Mouse (Mus musculus) 416B (cell line): ENCODE measurements around the gene Glt8d2.
A peak's percentile ranks its signal among the peaks of the same experiment; 100 is the strongest.

Source experiments
- DNase-seq: peaks from one replicate; pipeline ENCODE4 v3.0.0; 2011; ENCODE audit warnings: low read depth

Glt8d2 gene

DNA sequence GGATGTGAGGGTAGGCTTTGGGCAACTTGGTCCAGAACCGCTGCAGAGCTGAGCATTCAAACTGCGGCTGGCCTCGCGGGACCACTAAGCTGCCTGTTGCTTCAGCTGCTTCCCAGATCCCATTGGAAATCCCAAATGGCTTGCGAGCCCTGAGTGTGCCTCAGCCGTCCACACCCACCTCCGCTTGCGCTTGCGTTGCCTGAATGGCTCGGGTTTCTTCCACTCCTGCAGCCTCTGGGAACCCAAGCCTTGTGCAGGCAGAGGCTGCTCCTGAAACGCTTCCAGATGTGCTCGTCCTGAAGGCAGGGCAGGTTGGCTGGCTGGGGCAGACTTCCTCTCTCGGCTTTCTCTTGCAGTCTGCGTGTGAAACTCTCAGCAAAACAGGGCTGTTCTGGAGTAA lies at the start of gene Glt8d2:
Glt8d2 (minus strand) TSS at position 157 of the 400 bp plus-strand sequence.
- no peak for DNase-seq

DNA sequence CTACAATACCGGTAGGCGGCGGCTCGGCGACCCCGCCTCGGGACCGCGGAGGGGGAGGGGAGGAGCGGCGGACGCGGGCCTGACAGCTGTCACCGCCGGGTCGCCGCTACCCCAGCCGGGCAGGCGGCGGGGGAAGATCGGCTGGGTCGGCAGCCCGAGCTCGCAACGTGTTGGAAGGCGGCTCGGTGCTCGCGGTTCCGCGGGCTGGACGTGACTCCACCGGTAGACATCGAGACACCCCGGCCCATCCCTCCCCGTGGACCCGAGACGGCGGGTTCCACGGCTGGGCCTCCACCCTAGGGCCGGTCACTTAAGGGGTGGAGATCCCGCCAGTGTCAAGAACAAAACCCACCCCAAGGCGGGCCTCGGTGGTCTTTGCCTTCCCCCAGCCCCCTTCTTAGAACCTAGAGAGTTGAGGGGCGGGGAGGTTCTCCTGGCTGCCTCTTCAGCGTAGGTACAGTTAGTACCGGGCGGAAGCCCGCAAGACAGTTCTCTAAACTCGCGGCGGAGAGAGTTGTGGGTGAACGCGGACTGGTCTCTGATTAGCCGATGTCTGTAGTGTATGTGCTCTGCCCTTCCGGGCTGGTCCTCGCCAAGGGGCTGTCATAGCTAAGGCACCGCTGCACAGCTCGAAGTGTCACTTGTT lies 9.0 kb upstream of the Glt8d2 start:
- DNase-seq = peak; percentile 77

DNA sequence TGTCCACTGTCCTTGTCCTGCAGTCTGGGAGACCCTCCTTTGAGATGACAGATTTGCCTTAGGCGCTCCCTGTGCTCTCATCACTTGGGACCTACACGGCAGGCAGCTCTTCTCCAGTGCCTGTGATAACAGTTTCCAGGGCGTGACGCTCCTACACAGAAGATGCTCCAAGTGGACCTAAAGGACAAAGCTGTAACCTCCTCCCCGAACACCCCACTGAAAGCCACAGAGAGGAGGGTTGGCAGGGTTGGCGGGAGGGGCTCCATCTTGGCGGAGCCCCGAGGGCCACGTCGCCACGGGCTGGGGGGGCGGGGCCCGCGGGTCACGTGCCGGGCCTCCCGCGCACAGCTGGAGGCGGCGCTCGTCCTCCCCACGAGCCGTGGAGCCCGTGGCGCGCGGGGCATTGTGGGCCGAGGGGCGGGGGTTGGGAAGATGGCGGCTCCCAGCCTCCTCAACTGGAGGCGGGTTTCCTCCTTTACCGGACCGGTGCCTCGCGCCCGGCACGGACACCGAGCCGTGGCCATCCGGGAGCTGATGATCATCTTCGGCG lies 8.3 kb upstream of the Glt8d2 start:
- peak; percentile 71 for DNase-seq

DNA sequence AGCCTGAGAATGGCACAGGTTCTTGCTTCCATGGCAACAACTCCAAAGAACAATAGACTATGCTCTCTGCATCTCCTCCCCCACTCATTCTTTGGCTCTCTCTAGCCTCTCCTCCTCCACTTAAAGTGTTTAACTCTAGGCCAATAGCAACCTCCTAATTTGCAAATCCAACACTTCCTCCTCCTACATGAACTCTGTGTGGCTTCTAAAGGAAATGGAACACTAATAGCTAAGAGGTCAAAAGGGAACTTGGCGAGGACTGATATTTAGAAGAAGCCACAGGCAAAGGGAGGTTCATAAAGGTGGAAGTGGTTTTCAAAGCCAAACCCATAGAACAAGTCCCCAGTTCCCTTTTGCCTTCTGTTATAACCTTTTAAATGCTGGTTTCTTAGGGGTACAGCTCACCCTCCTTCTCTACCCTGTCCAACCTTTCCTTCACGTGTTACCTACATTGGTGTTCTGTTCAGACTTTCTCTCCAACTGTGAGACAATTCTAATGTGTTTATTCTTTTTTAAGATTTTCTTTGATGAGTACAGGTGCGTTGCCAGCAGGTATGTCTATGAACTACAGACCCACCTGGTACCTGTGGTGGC lies 7.0 kb upstream of the Glt8d2 start:
- peak; percentile 99 for DNase-seq

DNA sequence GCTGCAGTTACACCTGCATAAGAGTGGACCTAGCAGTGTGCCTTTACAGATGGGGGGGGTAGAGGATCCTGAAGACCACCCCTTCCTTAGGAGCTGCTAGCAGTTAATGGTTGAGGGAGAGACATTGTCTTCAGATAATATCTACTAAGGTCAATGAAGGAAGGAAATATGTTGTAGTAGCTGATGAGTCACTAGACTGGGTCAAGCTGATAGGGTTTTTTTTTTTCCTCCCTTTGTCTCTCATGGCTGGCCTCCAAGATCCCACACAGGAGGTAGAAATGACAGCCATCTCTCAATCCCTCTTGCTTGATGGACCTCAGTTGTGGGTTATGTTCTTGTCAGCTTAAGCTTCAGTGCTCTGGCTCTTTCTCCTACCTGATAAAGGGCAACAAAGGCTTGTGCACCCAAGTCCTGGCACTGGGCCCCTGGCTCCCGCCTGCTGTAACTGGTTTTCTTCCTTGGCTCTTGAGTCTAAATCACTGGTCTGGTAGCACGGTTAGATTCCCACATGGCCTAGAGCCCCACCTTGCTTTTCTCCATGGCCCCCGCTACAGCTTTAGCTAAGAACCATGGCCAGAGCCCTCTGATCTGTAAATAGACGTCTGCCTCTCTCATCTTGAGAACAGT lies 6.1 kb upstream of the Glt8d2 start:
- peak; percentile 96 for DNase-seq

DNA sequence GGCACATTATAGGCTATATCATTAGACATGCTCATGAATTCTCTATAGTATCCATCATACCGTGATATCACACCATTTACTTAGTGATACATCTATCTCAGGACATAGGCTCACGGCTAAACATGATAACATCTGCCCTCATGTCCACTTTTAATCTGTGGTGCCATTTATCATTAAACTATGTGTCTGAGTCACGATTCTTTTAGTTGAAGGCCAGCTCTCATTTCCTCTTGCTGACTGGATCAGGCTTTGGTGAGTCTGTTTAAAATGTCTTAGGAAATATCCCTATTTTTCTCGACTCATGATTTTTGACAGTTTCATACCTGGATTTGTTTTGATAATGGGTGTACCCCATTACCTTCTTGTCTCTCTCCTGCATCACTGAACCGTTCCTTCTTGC lies 5.5 kb upstream of the Glt8d2 start, which contains the start of gene Hcfc2:
Hcfc2 (plus strand) TSS at position 205 of the 400 bp plus-strand sequence.
- peak; percentile 92 for DNase-seq

DNA sequence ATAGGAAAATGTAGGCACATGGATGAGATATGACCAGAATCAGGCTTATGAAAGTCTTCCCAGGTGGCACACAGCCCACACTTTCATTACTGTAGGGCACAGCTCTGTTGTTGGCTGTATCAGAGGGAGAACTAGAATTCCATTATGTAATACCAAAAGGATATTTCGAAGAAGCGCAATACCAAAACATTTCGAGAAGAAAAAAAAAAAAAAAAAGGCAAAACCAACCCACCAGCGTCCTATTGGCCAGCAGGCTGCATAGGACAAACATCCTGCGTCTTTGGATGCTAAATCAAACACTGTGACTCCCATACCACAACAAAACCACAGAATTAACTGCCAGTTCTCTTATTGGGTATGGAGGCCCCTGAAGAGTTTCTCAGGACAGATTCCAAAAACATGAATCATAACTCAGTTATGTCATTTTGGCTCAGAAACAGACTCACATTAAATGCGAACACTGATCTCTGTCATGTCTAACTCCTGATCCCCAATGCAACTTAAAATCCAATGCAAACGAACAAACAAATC lies 704 bp downstream of the Glt8d2 start:
- peak; percentile 81 for DNase-seq

DNA sequence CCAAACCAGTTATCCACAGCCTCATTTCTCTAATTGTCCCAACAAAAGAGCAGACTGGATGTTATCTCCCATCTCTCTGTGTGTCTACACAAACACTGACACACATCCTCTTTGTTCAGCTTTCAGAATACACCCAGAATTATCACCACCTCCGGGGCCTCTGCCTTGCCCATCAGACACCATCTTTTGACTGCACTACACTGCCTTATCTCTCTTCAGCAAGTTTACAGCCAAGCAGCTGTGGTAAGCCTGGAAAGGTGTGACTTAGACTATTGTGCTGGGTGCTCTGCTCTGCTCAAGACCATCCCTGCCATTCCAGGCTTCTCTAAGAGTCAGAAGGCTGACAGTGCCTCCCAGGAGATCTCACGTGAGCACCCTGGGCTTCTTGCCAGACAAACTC lies 5.0 kb downstream of the Glt8d2 start:
- DNase-seq = no peak

DNA sequence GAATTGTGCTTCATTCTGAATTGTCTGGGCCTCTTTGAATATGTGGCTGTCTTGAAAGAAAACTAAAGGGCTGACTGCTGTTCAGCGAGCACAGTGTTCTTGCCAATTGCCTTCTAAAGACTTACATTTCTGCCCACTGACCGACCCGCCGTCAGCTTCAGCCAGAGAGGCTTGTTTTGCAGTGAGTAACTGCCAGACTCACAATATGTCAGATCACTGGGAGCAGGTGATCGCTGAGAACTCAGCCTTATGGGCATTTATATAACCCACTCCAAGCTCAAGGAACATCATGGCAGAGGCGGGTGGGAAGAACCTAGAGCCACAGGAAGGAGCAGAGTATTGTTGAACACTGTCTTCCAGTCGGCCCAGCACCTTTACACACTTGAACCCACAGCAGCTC lies 8.8 kb downstream of the Glt8d2 start:
- no peak for DNase-seq

DNA sequence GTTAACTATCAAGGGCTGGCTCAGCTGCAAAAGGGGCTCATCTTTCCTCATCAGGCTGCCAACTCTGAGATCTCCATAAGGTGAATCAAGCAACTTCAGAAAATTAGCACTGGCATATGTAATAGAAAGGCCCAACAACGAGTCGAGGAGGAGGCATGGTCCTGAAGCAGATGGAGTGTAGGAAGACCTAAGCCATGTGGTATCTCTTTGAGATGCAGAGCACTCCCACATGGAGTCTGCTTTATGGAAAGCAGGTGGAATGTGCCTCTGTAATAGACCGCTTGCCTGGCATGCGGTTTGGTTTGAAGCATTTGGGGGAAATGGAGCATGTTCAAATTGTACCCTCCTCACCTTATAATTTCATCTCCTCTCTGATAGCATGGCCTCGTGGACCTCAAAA lies 9.7 kb downstream of the Glt8d2 start:
- DNase-seq = no peak

DNA sequence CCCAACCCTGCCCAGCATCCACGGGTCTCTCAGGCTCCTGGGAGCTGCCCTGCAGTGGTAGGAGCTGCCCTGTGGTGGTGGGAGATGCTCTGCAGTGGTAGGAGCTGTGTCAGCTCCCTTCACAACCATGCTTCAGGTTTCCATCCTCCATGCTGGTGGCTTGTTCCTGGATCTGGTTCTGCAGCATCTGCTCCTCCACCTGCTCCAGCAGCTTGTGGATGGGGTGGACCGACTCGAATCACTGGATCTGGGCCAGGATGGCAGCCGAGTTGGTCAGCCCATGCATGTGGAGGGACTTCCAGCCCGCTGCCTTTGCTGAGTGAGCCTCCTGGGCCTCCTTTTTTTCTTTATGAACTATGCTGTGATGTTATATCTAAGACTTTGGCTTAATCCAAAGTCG lies 13.5 kb downstream of the Glt8d2 start:
- no peak for DNase-seq

DNA sequence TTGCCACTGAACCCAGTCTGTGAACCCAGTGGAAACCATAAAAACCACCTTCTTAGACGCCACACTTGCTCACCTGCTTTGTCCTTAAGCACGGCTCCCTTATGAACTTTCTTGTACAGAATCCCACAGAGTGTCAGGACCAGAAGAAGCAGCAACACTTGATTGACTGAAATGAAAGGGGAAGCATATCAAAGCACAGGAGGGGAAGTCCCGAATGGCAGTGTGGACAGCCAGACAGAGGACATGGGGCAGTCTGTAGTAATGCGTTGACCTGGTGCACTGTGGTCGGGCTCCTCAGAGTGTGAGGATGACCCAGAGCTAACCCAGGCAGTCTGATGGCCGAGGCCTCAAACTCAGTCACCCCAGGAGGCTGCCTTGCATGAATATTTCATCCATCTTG lies 20.2 kb downstream of the Glt8d2 start:
- DNase-seq = peak; percentile 29

DNA sequence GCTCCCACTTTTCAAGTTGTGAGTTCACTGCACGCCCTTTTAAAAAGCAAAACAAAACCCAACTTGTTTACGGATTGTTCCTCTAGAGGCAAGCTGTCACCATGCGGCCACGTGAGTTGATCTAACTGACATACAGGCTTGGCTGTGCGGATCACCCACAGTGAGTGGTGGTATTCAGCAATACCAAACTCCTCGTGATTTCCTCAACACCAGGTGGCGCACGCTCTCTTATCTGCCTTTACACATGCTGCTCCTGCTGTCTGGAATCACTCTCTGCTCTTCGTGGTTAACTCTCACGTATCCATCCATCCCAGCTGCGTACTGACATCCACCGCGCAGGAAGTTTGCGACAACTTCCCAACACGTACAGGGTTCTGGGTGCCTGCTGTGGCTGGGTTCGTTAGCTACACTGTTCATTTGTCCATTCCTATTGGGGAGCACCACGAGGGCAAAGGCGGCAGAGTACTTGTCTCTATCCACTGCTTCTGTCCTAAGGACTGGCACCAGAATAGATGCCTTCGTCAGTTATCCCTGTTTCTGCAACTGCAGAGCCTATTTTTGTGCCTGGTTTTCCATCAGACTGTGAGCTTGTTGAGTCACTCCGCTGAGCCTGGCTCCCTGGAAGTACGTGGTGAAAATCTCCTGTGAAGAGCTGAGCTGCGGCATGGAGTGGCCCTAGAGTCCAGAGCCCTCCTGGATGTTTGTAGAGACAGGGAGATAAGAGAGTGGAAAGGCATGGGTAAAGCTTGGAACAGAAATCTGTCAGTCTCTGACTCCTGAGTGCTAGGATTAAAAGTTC lies 23.8 kb downstream of the Glt8d2 start:
- DNase-seq = peak; percentile 92

DNA sequence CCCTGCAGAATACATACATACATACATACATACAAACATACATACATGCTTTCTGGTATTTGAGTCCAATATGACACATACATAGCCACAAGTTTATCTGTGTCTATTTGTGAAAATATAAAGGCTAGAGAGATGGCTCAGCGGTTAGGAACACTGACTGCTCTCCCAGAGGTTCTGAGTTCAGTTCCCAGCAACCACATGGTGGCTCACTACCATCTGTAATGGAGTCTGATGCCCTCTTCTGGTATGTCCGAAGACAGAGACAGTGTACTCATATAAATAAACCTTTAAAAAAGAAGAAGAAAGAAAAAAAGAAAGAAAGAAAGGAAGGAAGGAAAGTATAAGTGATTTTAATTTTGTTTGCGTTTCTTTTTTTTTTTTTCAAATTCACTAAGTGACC lies 24.5 kb downstream of the Glt8d2 start:
- DNase-seq = no peak

DNA sequence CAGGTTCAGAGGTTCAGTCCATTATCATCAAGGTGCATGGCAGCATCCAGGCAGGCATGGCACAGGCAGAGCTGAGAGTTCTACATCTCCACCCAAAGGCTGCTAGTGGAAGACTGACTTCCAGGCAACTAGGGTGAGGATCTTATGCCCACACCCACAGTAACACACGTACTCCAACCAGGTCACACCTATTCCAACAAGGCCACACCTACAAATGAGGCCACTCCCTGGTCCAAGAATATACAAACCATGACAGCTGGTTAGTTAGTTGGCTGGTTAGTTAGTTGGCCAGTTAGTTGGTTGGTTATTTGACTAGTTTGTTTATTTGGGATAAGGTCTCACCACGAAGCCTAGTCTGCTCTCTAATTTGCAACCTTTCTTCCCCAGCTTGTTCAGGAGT lies 27.2 kb downstream of the Glt8d2 start:
- no peak for DNase-seq

DNA sequence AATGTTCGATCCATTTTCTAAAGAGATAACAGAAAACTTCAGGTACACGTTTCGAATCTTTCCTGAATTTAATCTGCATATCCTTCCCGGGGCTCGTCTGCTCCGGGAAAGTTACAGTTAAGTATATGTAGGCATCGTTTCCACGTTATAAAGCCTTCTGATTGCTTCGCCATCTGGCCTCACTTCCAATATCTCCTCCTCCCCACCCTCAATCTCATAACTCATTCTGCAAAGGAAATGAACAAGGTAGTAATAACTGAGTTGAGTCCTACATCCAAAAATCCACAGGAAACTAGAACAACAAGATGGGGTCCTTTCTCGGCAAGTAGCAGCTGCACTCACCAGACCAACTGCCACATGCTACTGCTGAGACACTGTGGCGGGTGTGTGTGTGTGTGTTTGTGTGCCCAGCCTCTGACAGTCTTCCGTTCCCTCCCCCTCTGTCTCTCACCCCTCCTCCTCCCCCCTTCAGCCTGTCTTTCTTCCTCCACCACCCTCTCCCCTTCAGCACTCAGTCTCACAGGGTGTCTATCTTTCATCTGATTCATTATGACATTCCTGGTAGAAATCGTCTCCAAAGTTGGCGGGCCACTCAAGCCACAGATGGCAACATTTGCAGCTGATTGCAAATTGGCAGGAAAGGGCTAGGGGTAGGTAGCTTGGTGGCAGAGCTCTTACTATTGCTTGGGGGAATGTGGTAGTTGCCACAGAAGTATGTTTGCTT lies 28.0 kb downstream of the Glt8d2 start:
- DNase-seq = peak; percentile 62

DNA sequence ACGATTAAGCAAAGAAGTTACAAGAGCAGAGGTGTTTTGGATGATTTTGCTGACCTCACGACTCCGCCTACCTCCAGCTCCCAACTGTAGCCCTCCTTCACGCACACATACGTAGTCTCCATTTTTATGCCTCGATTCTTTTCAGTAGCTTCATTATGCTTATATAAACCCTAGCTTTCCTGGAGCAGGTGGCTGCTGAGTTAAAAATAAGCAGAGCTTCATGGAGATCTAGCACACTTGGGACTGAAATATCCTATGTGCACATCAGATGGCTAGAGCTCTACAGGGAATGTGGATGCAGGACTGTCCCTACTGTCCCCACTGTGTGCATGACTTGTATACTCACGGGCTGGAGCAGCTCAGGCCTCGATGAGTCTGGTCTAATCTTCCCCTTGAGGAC lies 28.6 kb downstream of the Glt8d2 start:
- DNase-seq = no peak

DNA sequence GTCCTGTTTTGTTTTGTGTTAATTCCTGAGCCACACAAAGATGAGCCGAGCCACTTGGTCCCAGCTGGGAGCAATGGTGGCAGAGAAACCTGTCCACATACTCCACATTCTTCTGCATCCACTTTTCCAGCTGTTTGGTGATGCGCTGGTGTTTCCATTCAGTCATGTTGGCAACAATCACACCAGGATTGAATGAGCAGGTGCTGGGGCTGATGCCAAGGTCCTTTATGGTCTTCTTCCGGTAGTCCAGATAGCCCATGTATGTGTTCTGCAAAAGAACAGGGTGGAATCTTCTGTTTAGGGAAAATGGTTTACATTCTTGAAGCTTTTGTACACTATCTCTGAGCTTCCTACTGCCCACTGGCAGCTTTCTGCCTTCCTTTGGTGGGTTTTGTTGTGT lies 35.9 kb downstream of the Glt8d2 start:
- DNase-seq = no peak

DNA sequence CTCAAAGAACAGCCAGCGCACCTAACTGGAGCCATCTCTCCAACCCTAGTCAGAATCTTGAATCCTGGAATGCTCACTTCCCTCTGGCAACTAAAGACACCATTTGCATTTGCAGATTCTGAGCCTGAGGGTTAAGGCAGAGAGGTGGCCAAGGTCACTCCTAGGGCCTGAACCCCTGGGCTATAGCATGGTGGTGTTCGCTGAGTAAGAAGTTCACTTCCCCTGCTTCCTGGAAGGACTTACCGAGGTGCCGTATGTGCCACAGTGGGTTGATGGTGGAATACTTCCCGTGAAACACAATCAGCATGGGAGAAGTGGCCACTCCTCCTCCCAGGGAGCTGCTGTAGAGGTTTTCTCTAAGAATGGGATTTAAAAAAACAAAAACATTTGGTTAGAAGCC lies 37.8 kb downstream of the Glt8d2 start:
- DNase-seq = no peak

DNA sequence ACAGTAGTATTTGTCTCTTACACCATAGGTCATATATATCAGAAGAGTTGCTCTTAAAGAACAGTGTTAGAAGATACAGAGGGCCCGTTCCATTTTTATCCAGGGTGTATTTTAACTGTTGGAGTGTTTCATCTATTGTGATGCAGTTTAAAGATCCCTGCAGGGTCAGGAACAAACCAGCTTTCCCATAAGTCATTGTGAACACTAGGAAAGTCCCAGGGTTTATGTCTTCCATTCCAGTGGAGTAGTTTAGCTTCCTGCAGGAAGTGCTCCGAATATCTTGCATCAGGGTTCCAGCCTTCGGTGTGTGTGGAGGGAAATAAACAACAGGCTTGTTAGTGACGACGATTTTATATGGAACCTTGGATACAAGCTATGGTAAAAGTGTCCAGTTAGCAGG lies 39.2 kb downstream of the Glt8d2 start:
- DNase-seq = no peak

DNA sequence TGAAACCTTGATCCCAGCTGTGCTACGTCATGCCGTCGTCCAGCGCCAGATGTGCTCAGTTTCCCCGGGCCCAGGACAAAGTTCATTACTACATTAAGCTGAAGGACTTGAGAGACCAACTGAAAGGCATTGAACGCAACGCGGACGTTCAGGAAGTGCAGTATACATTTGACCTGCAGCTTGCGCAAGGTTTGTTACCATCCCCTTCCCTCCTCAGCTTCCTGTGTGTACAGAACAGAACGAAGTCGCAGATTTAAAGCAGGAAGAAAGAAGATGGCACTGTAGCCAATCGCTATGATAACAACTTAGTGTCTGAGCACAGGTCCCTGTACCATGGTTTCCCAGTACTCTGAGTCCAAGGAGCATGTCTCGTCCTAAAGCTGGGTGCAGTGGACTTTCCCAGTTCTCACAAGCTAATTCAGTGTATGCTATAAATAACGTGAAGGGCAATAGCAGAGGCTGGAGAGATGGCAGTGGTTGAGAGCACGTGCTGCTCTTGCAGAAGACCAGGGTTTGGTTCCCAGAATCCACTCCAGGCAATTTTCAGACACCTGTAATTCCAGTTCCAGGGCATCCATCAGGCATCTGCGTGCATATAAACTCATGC lies 43.1 kb downstream of the Glt8d2 start:
- DNase-seq = peak; percentile 42
